In genomic region chr19:55833807-55834385, GRCm38 (mm10) we compare ENCODE assay signal across 19 mouse cellular contexts.
DNase-seq lines count a peak whose midpoint lies in the region; ATAC-seq and TF ChIP-seq lines count a peak whose summit lies in the region.
"Had no signal": no experiment of that assay in that cellular context is flagged by ENCODE, and none has a peak within 500 bp of the region (broad histone marks: within the 10 kb centered on the region; RNA-seq: fewer than 3 reads in every experiment).

No protein-coding gene starts in this region.

- H3K4me1 ChIP-seq in embryonic facial prominence, embryonic 13.5 days: peaks cover 78% of the 10 kb centered on the region
- peaks cover 60% of the 10 kb centered on the region for H3K4me1 ChIP-seq in embryonic facial prominence, embryonic 10.5 days
- H3K4me1 ChIP-seq in liver, embryonic 14.5 days (replicated peaks; ENCODE audit: control insufficient read depth in 2 of 2, insufficient read depth in 2 of 2, low read length in 1 of 2): peaks cover 2 to 5% of the 10 kb centered on the region in 2 experiments
- H3K4me1 ChIP-seq in liver, postnatal 0 days (ENCODE audit: insufficient read depth): peaks cover 11% of the 10 kb centered on the region
- H3K4me1 ChIP-seq in MEL (ENCODE audit: control insufficient read depth in 1 of 2, insufficient read depth in 2 of 2, low read length in 2 of 2): peaks cover 13 to 22% of the 10 kb centered on the region in 2 experiments

- no peak for TF ChIP-seq POLR2A in MEL (IDR thresholded peaks at IDR 0.05; ENCODE audit: control insufficient read depth in 1 of 2, insufficient read depth in 1 of 2, low read depth in 1 of 2, low read length in 2 of 2, poor library complexity in 1 of 2)

- H3K36me3 ChIP-seq in embryonic facial prominence, embryonic 13.5 days: peaks cover 6% of the 10 kb centered on the region; the same call in 1 of the 2 replicates
- peaks cover 26% of the 10 kb centered on the region for H3K36me3 ChIP-seq in embryonic facial prominence, embryonic 10.5 days (replicated peaks)
- no peaks in the 10 kb centered on the region for H3K36me3 ChIP-seq in liver, embryonic 14.5 days (replicated peaks; ENCODE audit: control insufficient read depth, insufficient read depth, low read depth)
- H3K36me3 ChIP-seq in liver, postnatal 0 days (replicated peaks; ENCODE audit: insufficient read depth, low read length): no peaks in the 10 kb centered on the region
- H3K36me3 ChIP-seq in MEL (ENCODE audit: control insufficient read depth in 1 of 2, insufficient read depth in 2 of 2, low read length in 2 of 2): peaks cover 0 to 14% of the 10 kb centered on the region in 2 experiments; a peak in 2 of 4 replicates
- H3K36me3 ChIP-seq: forebrain, embryonic 15.5 days; G1E had no signal

- DNase-seq in embryonic facial prominence, embryonic 10.5 days (ENCODE audit: low spot score): no peak
- DNase-seq in liver, embryonic 14.5 days (ENCODE audit: low read depth in 3 of 3, low spot score in 3 of 3): no peak
- no peak for DNase-seq in liver, postnatal 0 days
- no peak for DNase-seq in MEL (ENCODE audit: low read depth, low spot score)
- peak; percentile 40 for DNase-seq in telencephalon, adult 2 months (ENCODE audit: low read depth, low spot score)
- no peak for DNase-seq in cerebellum, postnatal 36 days
- DNase-seq: adrenal gland, postnatal 10 days; B cell, adult 2 months; cerebellum, adult 11-12 months; cerebellum, adult 9-10 months; cerebellum, postnatal 25 days; gastrocnemius, postnatal 14 days had no signal

- peak; percentile 17; the same call in 1 of the 2 replicates for TF ChIP-seq CTCF in liver, embryonic 14.5 days (IDR thresholded peaks at IDR 0.05; ENCODE audit: low read depth)
- no peak for TF ChIP-seq CTCF in liver, postnatal 0 days (IDR thresholded peaks at IDR 0.05; ENCODE audit: low read depth)
- TF ChIP-seq CTCF in MEL (IDR thresholded peaks at IDR 0.05 in 2 of 3, conservative IDR thresholded peaks at IDR 0.05 in 1 of 3; ENCODE audit: control insufficient read depth in 1 of 3, insufficient read depth in 1 of 3, low read depth in 2 of 3, low read length in 3 of 3, poor library complexity in 1 of 3, severe bottlenecking in 1 of 3): peak in 1 of 3 experiments; percentile 11; a peak in 1 of 6 replicates

- H3K4me3 ChIP-seq in embryonic facial prominence, embryonic 13.5 days: no peak overlapping the region
- H3K4me3 ChIP-seq in embryonic facial prominence, embryonic 10.5 days: no peak overlapping the region
- H3K4me3 ChIP-seq in liver, embryonic 14.5 days (ENCODE audit: insufficient read depth in 1 of 2, low read depth in 2 of 2, low read length in 2 of 2): no peak overlapping the region
- no peak overlapping the region for H3K4me3 ChIP-seq in liver, postnatal 0 days (ENCODE audit: low read depth, low read length)
- H3K4me3 ChIP-seq in MEL (ENCODE audit: control insufficient read depth in 1 of 2, insufficient read depth in 1 of 2, low read depth in 2 of 2, low read length in 2 of 2): no peak overlapping the region
- H3K4me3 ChIP-seq: forebrain, embryonic 15.5 days; heart, embryonic 12.5 days; hindbrain, embryonic 10.5 days had no signal

- H3K27me3 ChIP-seq in embryonic facial prominence, embryonic 13.5 days: no peaks in the 10 kb centered on the region
- H3K27me3 ChIP-seq in embryonic facial prominence, embryonic 10.5 days (replicated peaks; ENCODE audit: low read depth, poor library complexity, severe bottlenecking): no peaks in the 10 kb centered on the region
- H3K27me3 ChIP-seq in liver, embryonic 14.5 days (ENCODE audit: control insufficient read depth, insufficient read depth, low read length): no peaks in the 10 kb centered on the region
- no peaks in the 10 kb centered on the region for H3K27me3 ChIP-seq in liver, postnatal 0 days (ENCODE audit: insufficient read depth, low read length)
- H3K27me3 ChIP-seq in MEL (ENCODE audit: control insufficient read depth in 1 of 2, insufficient read depth in 2 of 2, low read length in 2 of 2): no peaks in the 10 kb centered on the region
- H3K27me3 ChIP-seq: forebrain, embryonic 15.5 days; heart, embryonic 12.5 days had no signal

- no peaks in the 10 kb centered on the region for H3K79me2 ChIP-seq in MEL (ENCODE audit: control insufficient read depth, insufficient read depth, low read length, poor library complexity)

- peak; percentile 19 for TF ChIP-seq RAD21 in MEL (IDR thresholded peaks at IDR 0.05; ENCODE audit: low read depth, low read length)

- no peaks in the 10 kb centered on the region for H3K9me3 ChIP-seq in embryonic facial prominence, embryonic 13.5 days
- peaks cover 5% of the 10 kb centered on the region; the same call in 1 of the 2 replicates for H3K9me3 ChIP-seq in embryonic facial prominence, embryonic 10.5 days
- H3K9me3 ChIP-seq in liver, embryonic 14.5 days (ENCODE audit: control insufficient read depth, low read length): no peaks in the 10 kb centered on the region
- no peaks in the 10 kb centered on the region for H3K9me3 ChIP-seq in liver, postnatal 0 days (ENCODE audit: low read length)
- no peaks in the 10 kb centered on the region for H3K9me3 ChIP-seq in MEL (replicated peaks; ENCODE audit: insufficient read depth, low read length)
- H3K9me3 ChIP-seq: forebrain, embryonic 15.5 days had no signal

- no peak overlapping the region for H3K4me2 ChIP-seq in embryonic facial prominence, embryonic 13.5 days
- H3K4me2 ChIP-seq in liver, embryonic 14.5 days (ENCODE audit: low read depth): no peak overlapping the region
- no peak overlapping the region for H3K4me2 ChIP-seq in liver, postnatal 0 days (ENCODE audit: low read depth, low read length)
- H3K4me2 ChIP-seq: forebrain, embryonic 15.5 days; heart, embryonic 12.5 days; hindbrain, embryonic 14.5 days had no signal

- WGBS in embryonic facial prominence, embryonic 13.5 days: 87% methylated on average over 4 of the region's 4 CpGs
- WGBS in embryonic facial prominence, embryonic 10.5 days: 96% methylated on average over 4 of the region's 4 CpGs
- WGBS in liver, embryonic 14.5 days (ENCODE audit: insufficient replicate concordance): 75% methylated on average over 4 of the region's 4 CpGs
- WGBS in liver, postnatal 0 days (ENCODE audit: insufficient replicate concordance): 81% methylated on average over 4 of the region's 4 CpGs

- no peak overlapping the region for H3K9ac ChIP-seq in embryonic facial prominence, embryonic 13.5 days
- no peak overlapping the region for H3K9ac ChIP-seq in liver, embryonic 14.5 days (replicated peaks)
- H3K9ac ChIP-seq in liver, postnatal 0 days (replicated peaks): no peak overlapping the region
- H3K9ac ChIP-seq in MEL (ENCODE audit: control insufficient read depth, low read depth, low read length, poor library complexity, severe bottlenecking): no peak overlapping the region
- H3K9ac ChIP-seq: forebrain, embryonic 15.5 days; heart, embryonic 12.5 days; hindbrain, embryonic 14.5 days had no signal

- peak overlapping the region; percentile 44 for H3K27ac ChIP-seq in embryonic facial prominence, embryonic 13.5 days
- no peak overlapping the region for H3K27ac ChIP-seq in embryonic facial prominence, embryonic 10.5 days (replicated peaks)
- no peak overlapping the region for H3K27ac ChIP-seq in liver, embryonic 14.5 days
- no peak overlapping the region for H3K27ac ChIP-seq in liver, postnatal 0 days (ENCODE audit: low read depth)
- no peak overlapping the region for H3K27ac ChIP-seq in MEL (ENCODE audit: control insufficient read depth, low read depth, low read length)
- H3K27ac ChIP-seq: forebrain, embryonic 15.5 days; hindbrain, embryonic 10.5 days; hindbrain, embryonic 14.5 days had no signal

- TF ChIP-seq EP300 in liver, embryonic 14.5 days (IDR thresholded peaks at IDR 0.05; ENCODE audit: low read depth): no peak
- TF ChIP-seq EP300 in liver, postnatal 0 days (IDR thresholded peaks at IDR 0.05; ENCODE audit: low read depth): no peak
- TF ChIP-seq EP300 in MEL (IDR thresholded peaks at IDR 0.05; ENCODE audit: low read depth in 1 of 2, low read length in 2 of 2): no peak

- no peak for ATAC-seq in embryonic facial prominence, embryonic 13.5 days (ENCODE audit: insufficient number of reproducible peaks, insufficient read depth, low FRiP score, low TSS enrichment, low read depth)
- no peak for ATAC-seq in liver, embryonic 14.5 days (ENCODE audit: insufficient read depth)
- no peak for ATAC-seq in liver, postnatal 0 days
- ATAC-seq: CD4-positive, CD25-positive, alpha-beta regulatory T cell, adult 4 months; forebrain, embryonic 15.5 days had no signal

TF ChIP-seq in MEL, 35 proteins besides CTCF, POLR2A, EP300 and RAD21:
- no peak for TF ChIP-seq USF1 (IDR thresholded peaks at IDR 0.05; ENCODE audit: low read depth, low read length)
- 0 out of 2 replicates have a peak, but pooled peaks have one; percentile 10 for TF ChIP-seq SMC3 (IDR thresholded peaks at IDR 0.05; ENCODE audit: low read depth, low read length)
